Mouse (Mus musculus) bone marrow macrophage, adult 2 months (primary cell): ENCODE measurements around the gene Hsd17b14.

Experiments used
- CTCF ChIP-seq: IDR thresholded peaks from 2 replicates; pipeline ENCODE4 v1.5.1; 2012; ENCODE audit warnings: low read depth, mild to moderate bottlenecking, low read length, moderate library complexity
- POLR2A ChIP-seq: IDR thresholded peaks from 2 replicates; pipeline ENCODE4 v1.6.1; 2012; ENCODE audit warnings: mild to moderate bottlenecking, low read depth, low read length, borderline replicate concordance

DNA sequence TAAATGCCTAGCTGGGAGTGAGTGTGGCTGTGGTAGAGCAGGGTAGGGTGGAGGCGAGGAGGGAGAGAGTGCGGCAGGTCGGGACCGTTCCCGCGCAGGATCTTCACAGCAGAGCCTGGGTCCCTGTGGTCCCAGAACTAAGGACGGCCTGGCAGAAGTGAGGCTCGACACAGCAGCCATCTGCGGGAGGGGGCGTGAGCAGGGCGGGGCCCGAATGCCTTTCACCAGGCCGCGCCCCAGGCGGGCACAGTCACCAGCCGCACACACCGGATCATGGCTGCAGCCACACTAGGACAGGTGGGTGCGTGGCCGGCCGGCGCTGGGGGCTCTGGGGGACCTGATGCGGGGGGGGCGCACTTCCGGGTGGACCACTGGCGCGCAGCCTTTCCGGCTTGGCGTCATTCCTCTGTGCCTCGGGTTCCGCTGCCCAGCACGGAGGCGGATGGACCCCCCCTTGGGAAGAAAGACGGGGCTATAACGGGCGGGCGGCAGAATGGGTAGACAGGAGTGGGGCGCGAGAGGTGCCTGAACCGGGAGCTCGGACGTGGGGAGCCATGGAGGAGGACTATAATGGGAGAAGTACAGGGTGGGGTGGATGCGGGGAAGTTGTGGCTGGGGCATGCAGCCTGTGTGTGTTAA lies 15.5 kb downstream of the Hsd17b14 start, which contains the start of gene Bcat2:
- TF ChIP-seq CTCF (no peak), POLR2A (no peak)
